Comparison of ENCODE assay signal across 9 mouse cellular contexts in genomic region chr1:106901406-106901805, GRCm38 (mm10). TPM values are rescaled to one million over a fixed set of nuclear protein-coding genes. Genes with fewer than 3 reads are reported as not detected.
DNase-seq lines count a peak whose midpoint lies in the region; TF ChIP-seq lines count a peak whose summit lies in the region.
"Had no signal": no experiment of that assay in that cellular context is flagged by ENCODE, and none has a peak within 500 bp of the region (broad histone marks: within the 10 kb centered on the region; RNA-seq: fewer than 3 reads in every experiment).

No protein-coding gene starts in this region.

- no peak for DNase-seq in gastrocnemius, adult 2 months
- DNase-seq in gastrocnemius, postnatal 10 days: no peak
- peak; percentile 8 for DNase-seq in right cerebral cortex, adult 18-20 months
- no peak for DNase-seq in right cerebral cortex, postnatal 25 days
- DNase-seq in layer of hippocampus, adult 9-11 months: peak; percentile 22
- DNase-seq in splenic B cell, adult 2 months (ENCODE audit: low read depth, low spot score): peak; percentile 29
- no peak for DNase-seq in cerebellum, adult 9-11 months

- H3K36me3 ChIP-seq in splenic B cell, adult 2 months (ENCODE audit: control insufficient read depth, insufficient read depth, low read length, poor library complexity, severe bottlenecking): no peaks in the 10 kb centered on the region

- no peak for TF ChIP-seq POLR2A in cortical plate, adult 2 months (IDR thresholded peaks at IDR 0.05; ENCODE audit: extremely low read depth, insufficient read depth, low read length)

- H3K4me1 ChIP-seq in cortical plate, adult 2 months (ENCODE audit: control insufficient read depth, insufficient read depth, low read length): no peaks in the 10 kb centered on the region

- H3K27ac ChIP-seq in gastrocnemius, adult 2 months: no peak overlapping the region
- no peak overlapping the region for H3K27ac ChIP-seq in cortical plate, adult 2 months (ENCODE audit: insufficient read depth, low read length)

- H3K4me3 ChIP-seq in gastrocnemius, adult 2 months: no peak overlapping the region
- no peak overlapping the region for H3K4me3 ChIP-seq in cortical plate, adult 2 months (ENCODE audit: insufficient read depth, low read length)

- TF ChIP-seq CTCF in gastrocnemius, adult 2 months (IDR thresholded peaks at IDR 0.05): peak; percentile 50
- peak; percentile 60 for TF ChIP-seq CTCF in cortical plate, adult 2 months (IDR thresholded peaks at IDR 0.05; ENCODE audit: extremely low read depth, insufficient read depth, low read length)

- intact Hi-C loops in gastrocnemius, adult 2 months (cut with DNase I): no loop called here

- H3K27me3 ChIP-seq in splenic B cell, adult 2 months (ENCODE audit: control insufficient read depth, insufficient read depth, low read length, poor library complexity, severe bottlenecking): no peaks in the 10 kb centered on the region

RNA-seq across cellular contexts. Expression of gene Serpinb12, which starts 32.8 kb away (rescaled TPM):
- total RNA-seq in gastrocnemius, adult 2 months (2021): not detected
- total RNA-seq in gastrocnemius, postnatal 10 days (2021): under 1 TPM; 0.33 to 0.65 TPM
- polyA plus RNA-seq in cortical plate, adult 2 months (2012; rRNA removed): not detected in 2 replicates

RNA-seq across cellular contexts. Expression of gene Serpinb5, which starts 40.4 kb away (rescaled TPM):
- total RNA-seq in gastrocnemius, adult 2 months (2021): not detected
- not detected for total RNA-seq in gastrocnemius, postnatal 10 days (2021)
- 0.08 and 0.13 TPM in 2 replicates for polyA plus RNA-seq in cortical plate, adult 2 months (2012; rRNA removed)
- total RNA-seq: layer of hippocampus, postnatal 25 days had no signal

Comparison
In these comparisons a context has a peak if more than half of its experiments do, and no peak if none do; other contexts are left out.
1. DNase-seq: peak in right cerebral cortex, adult 18-20 months (single experiment), layer of hippocampus, adult 9-11 months (single experiment) and splenic B cell, adult 2 months (single experiment); none in gastrocnemius, adult 2 months (single experiment), gastrocnemius, postnatal 10 days (single experiment), right cerebral cortex, postnatal 25 days (single experiment) and cerebellum, adult 9-11 months (single experiment).